Mouse (Mus musculus) fibroblast of lung, adult 2 months (primary cell): ENCODE data around the gene Slc22a14.
"Not testable (repeated sequence)": the region's sequence is repeated elsewhere in the genome, so short reads cannot be mapped to it uniquely, and the experiment has no call there.

Source experiments
- DNase-seq: peaks from one replicate; pipeline ENCODE4 v3.0.0-alpha.2; 2011; ENCODE audit warnings: low read depth

Gene Slc22a14

GRCm38 (mm10) chr9:119365284-119365683 lies at the start of gene Slc22a14:
Gene Slc22a14 (minus strand): TSS chr9:119365553.
- DNase-seq: no peak

DNA sequence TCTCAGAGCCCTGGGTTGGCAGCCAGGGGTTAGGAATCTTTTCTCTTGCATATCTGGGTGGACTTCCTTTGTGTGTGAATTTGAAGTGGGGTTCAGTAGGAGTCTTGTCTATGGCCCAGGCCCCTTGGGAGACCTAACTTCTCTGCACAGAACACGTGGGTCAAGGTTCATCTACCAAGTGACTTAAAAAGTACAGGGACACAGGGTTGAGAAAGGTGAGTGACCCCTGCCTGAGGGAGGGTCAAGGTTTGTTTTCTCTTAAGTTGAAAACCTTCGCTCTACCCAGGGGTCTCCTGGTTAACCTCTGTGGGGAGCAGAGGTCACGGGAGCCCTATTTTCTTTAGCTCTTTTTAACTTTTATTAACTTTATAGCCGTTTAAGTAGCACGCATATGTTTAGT lies 44.5 kb upstream of the Slc22a14 start:
- DNase-seq: no peak

DNA sequence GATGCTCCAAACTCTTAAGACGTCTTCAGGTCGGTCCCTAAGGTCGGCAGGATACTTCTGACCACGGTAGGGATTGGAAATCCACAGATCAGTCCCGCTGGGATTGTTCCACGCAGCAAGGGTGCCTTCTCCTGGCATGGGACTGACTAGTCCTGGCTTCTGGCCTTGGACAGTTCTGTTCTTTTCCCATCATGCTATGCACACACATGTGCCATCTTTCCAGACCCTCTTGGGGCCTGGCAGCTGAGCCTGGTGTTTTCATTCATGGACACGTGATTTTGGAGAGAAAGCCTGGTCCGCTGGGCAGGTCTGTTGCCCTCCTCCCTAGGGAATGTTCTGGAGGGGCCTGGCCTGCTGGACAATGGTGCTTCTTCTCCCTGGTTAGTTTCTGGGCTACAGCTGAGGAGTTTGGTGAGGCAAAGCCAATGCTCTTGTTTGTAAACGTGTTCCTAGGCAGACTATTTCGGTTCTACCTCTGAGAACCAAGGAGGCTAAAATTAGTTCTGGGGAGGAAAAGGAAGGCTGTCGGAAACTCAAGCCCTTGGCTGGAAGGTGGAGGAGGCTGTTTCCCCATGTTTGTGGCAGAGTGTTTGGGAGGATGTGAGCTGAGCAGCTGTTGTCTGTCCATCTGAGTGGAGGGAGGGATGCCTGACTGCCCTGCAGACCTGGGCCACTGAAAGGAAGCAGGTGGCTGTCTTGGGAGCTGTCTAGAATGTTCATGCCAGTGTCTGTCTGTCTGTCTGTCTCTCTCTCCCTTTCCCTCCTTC lies 43.7 kb upstream of the Slc22a14 start:
- DNase-seq: no peak

- DNase-seq: no peak
These were observed 42.5 kb upstream of the Slc22a14 start for GRCm38 (mm10) chr9:119407884-119408283.

DNA sequence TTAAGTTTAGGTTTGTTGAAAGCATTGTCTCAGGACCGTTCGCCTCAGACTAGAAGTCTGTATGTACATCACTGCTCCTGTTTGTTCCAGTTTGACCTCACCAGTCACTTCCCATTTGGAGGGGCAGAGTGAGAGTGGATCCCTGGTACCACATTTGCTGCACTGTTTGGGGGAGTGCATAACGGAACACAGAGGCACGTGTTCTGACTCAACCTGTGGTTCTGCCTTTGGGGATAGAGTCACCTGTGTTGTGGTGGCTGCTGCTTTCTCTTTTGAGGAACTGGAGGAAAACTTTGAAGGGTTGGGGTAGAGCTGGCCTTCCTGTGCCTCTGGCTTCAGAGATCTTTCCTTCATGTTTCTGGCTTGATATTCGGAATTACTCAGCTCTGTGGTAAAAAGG lies 38.7 kb upstream of the Slc22a14 start:
- no peak for DNase-seq

DNA sequence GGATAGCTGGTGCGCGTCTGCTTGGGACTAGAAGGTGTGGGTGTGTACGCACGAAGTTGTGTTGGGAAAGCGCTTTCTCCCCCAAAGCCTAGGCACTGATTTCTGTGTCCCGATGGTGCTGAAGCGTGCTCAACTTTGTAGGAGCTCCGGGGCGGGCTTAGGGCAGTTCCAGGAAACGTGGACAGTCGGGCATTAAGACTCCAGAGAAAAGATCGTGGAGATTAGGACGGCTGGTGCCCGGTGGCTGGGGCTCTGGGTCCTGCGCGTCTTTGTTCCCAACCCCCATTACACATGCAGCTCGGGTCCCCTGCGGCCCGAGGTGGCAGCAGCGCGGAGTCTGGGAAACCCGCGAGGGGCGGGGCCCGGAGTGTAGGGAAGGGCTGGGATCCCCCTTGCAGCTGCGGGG lies 37.9 kb upstream of the Slc22a14 start:
- no peak for DNase-seq

DNA sequence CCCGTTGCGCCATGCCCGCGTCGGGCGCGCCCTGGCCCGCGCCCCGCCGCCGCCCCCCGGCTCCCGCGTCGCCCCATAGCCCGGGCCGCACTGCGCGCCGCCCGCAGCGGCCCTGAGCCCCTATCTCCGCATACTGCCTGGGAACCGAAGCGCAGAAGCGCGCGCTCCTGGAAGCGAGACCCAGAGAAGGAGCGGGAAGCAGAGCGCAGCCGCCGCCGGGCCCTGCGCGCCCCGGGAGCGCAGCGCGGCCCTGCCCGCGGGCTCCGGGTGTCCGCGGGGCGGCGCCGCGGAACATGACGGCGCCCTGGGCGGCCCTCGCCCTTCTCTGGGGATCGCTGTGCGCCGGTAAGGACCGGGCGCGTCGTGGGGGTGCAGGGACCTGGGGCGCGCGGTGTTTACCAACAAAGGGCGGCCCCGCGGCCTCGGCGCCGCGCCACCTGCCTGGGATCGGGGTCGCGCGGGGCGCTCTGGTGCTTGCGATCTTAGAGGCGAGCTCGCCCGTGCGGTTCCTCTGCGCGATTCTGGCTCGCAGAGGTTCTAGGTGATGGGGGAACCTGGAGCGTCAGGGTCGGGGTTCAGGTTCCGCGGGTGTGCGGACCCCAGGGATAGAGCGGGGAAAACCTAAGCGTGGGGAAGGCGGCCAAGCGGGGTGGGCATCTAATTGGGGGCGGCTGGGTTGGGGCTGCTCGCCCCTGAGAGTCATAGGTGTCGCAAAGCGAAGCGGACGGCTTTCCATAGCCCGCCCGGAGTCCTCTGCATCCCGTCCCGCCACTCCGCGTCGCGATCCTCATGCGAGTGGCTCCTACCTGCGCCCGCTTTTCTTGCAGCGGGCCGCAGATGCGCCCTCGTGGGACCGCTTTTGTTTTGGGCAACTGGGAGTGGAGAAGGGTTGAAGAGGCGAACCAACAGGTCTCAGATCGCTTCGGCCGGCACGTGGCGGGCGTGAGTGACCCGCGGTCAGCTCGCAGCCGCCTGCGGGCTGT lies 37.2 kb upstream of the Slc22a14 start:
- no peak for DNase-seq

DNA sequence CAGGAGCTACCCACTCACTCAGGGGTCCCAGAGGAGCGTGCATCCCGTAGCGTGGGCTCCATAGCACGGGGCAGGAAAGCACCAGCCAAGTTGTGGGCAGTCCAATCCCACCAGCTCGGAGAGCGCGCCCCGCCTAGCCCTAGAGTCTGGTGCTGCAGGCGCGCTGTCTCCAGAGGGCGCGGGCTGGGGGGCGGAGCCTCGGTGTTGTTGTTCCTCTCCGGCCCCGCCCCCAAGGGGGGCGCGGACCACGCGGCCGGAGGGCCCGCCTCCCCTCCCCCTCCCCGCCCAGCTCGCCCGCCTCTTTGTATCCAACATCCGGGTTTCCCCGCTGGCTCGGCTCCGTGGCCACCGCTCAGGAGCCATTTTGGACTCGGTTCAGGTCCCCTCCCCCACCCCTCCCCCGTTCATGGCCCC lies 36.5 kb upstream of the Slc22a14 start, which contains the start of gene Acvr2b:
Acvr2b (plus strand) TSS at position 318 of the 414 bp plus-strand sequence.
- peak; percentile 53 for DNase-seq

DNA sequence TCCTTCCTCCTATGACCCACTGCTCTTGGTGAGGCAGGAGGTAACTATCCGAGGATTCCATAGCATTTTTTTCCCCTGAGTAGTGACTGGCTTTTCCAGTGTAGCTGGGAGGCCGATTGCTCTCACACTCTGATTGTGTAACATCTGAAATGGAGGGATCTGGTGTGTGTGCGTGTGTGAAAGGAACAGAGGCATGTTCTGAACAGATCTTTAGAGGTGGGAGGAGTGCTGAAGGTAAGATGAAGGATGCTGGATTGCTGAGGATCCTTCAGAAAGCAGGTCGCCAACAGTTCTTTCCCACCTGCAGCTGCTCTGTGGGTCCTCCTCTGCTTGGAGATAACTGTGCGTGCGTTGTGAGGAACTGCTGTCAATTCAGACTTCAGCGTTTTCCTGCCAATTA lies 36.0 kb upstream of the Slc22a14 start:
- no peak for DNase-seq

DNA sequence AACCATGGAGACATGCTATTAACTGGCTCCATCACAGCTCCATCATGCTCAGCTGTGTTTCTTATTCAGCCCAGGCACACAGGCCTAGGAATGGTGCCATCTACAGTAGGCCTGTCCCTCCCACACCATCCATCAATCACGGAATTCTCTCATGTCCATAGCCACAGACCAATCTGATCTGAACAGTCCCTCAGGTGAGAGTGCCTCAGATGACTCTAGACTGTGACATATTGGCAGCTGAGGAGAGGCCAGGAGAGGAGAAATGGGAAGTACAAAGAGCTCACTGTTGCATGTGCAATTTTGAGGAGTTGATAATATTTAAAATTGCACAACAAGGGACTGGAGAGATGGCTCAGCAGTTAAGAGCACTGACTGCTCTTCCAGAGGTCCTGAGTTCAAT lies 29.5 kb upstream of the Slc22a14 start:
- no peak for DNase-seq

GRCm38 (mm10) chr9:119390214-119390613 lies 24.9 kb upstream of the Slc22a14 start:
- no peak for DNase-seq

DNA sequence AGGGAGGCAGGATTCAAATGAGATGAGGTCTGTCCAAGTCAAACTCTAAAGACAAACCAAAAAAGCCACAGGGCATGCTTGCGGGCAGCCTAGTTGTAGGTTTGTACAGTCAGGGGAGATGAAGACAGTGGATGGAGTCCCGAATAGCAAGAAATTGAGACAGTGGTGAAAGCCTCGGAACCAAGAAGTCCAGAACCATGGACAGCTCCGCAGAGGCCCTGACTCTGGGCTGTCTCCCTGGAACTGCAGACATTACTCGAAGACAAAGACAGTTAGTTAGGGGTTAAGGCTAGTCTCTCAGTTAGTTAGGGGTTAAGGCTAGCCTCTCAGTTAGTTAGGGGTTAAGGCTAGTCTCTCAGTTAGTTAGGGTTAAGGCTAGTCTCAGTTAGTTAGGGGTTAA lies 23.6 kb upstream of the Slc22a14 start:
- DNase-seq: no peak

- no peak for DNase-seq
These were observed 17.2 kb upstream of the Slc22a14 start for GRCm38 (mm10) chr9:119382603-119383002.

- no peak for DNase-seq
These were observed 12.9 kb upstream of the Slc22a14 start for GRCm38 (mm10) chr9:119378231-119378630.

DNA sequence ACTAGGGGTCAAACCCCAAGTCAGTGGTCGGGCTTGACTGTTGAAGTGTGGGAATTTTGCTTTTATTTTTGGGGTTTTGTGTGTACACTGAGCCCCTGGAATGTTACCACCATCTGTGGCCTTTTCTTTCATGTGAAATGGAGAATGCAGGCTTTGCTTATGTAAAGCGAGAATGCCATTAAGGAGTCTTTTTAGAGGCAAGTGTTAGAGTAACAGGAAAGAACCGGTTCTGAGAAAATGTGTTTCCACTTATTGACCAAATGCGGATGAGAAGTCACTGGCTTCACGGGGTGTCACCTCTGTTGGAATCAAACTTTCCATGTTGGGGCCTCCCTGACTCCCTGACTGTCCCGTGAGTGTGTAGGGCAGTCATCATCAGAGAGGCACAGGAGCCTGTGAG lies 10.2 kb upstream of the Slc22a14 start:
- DNase-seq: no peak

DNA sequence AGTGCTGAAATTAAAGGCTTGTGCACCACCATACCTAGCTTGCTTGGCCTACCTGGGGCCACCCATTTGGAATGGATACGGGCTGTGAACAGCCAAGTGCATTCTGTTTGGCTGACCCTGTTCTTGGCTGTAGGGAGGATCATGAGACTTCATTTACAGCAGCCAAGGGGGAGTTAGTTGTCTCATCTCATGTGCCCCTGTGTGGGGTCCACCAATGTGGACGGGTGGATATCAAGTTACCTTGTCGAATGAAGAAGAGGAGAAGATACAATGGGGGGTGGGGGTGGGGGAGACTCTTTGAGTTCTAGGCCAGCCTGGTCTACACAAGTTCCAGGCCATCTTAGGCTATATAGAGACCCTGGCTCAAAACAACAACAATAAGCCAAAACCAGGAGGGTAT lies 9.7 kb upstream of the Slc22a14 start:
- no peak for DNase-seq

GRCm38 (mm10) chr9:119371251-119371650 lies 5.9 kb upstream of the Slc22a14 start:
- no peak for DNase-seq

GRCm38 (mm10) chr9:119370770-119371169 lies 5.4 kb upstream of the Slc22a14 start:
- DNase-seq: not testable (repeated sequence)

- no peak for DNase-seq
These were observed 3.0 kb upstream of the Slc22a14 start for GRCm38 (mm10) chr9:119368367-119368766.

DNA sequence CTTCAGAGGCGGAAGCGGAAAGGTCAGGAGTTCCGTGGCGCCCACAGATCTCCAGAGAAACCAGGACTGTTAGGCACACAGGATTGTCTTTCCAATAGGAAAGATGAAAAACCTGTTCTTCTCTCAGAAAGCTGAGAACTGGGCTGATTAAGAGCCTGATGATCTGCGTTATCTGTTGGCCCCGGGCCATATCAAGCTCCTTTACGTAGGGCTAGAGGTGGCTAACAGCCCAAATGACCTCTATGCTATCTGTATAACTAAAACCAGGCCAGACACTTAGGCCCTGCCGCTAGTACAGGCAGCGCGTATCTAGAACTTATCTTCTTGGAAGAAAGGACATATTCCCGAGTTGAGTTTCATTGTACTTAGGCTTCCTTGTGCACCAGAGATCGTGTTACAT lies 2.1 kb downstream of the Slc22a14 start:
- no peak for DNase-seq

- no peak for DNase-seq
These were observed 3.9 kb downstream of the Slc22a14 start for GRCm38 (mm10) chr9:119361416-119361815.

GRCm38 (mm10) chr9:119358058-119358429 lies 7.3 kb downstream of the Slc22a14 start:
- no peak for DNase-seq
